In genomic region chr2:152951065-152951849, GRCm38 (mm10) we compare ENCODE assay signal across 8 mouse cellular contexts. TPM values are rescaled to one million over a fixed set of nuclear protein-coding genes. Genes with fewer than 3 reads are reported as not detected.
DNase-seq lines count a peak whose midpoint lies in the region; ATAC-seq and TF ChIP-seq lines count a peak whose summit lies in the region.

TSS of gene Dusp15 (minus strand) at chr2:152951698.

- TF ChIP-seq EP300 in lung, postnatal 0 days (IDR thresholded peaks at IDR 0.05) = no peak

- peak within 1 kb of the TSS; percentile 45 for H3K4me3 ChIP-seq in lung, postnatal 0 days (ENCODE audit: low read depth, low read length)
- no peak within 1 kb of the TSS for H3K4me3 ChIP-seq in lung, adult 2 months (replicated peaks; ENCODE audit: extremely low read depth, low read depth, low read length)
- peak within 1 kb of the TSS; percentile 77 for H3K4me3 ChIP-seq in midbrain, embryonic 16.5 days (ENCODE audit: low read depth, low read length)

- H3K4me2 ChIP-seq in lung, postnatal 0 days (replicated peaks; ENCODE audit: low read depth, low read length) = peak within 1 kb of the TSS; percentile 93
- H3K4me2 ChIP-seq in midbrain, embryonic 16.5 days (ENCODE audit: low read length) = peak within 1 kb of the TSS; percentile 70

- whole genome bisulfite sequencing in lung, postnatal 0 days = under 1% methylated on average over 36 of the region's 54 CpGs
- 1% methylated on average over 52 of the region's 54 CpGs for WGBS in lung, adult 2 months
- WGBS in midbrain, embryonic 16.5 days = under 1% methylated on average over 40 of the region's 54 CpGs

- peaks cover 19% of the 10 kb centered on the region for H3K27me3 ChIP-seq in lung, postnatal 0 days (replicated peaks; ENCODE audit: insufficient read depth, low read length)
- no peaks in the 10 kb centered on the region for H3K27me3 ChIP-seq in midbrain, embryonic 16.5 days (ENCODE audit: control insufficient read depth, insufficient read depth, low read depth, low read length)

- H3K36me3 ChIP-seq in lung, postnatal 0 days (ENCODE audit: insufficient read depth, low read length) = no peaks in the 10 kb centered on the region
- H3K36me3 ChIP-seq in midbrain, embryonic 16.5 days (ENCODE audit: control insufficient read depth, insufficient read depth, low read length) = no peaks in the 10 kb centered on the region

- intact Hi-C loops in heart, postnatal 14 days (cut with DNase I) = no loop called here

- TF ChIP-seq POLR2A in lung, adult 2 months (IDR thresholded peaks at IDR 0.05; ENCODE audit: borderline replicate concordance, extremely low read depth, low read depth, low read length) = no peak

- H3K9me3 ChIP-seq in lung, postnatal 0 days (ENCODE audit: low read length) = no peaks in the 10 kb centered on the region
- no peaks in the 10 kb centered on the region for H3K9me3 ChIP-seq in midbrain, embryonic 16.5 days (replicated peaks; ENCODE audit: control insufficient read depth, low read length, poor library complexity, severe bottlenecking)

- peaks cover 5% of the 10 kb centered on the region; the same call in 1 of the 2 replicates for H3K4me1 ChIP-seq in lung, postnatal 0 days (ENCODE audit: insufficient read depth, low read depth, low read length)
- no peaks in the 10 kb centered on the region for H3K4me1 ChIP-seq in lung, adult 2 months (ENCODE audit: control insufficient read depth, insufficient read depth, low read length)
- peaks cover 11% of the 10 kb centered on the region for H3K4me1 ChIP-seq in midbrain, embryonic 16.5 days (ENCODE audit: control insufficient read depth, insufficient read depth, low read length)

- peak; percentile 49 for ATAC-seq in lung, postnatal 0 days
- ATAC-seq in midbrain, embryonic 16.5 days = peak; percentile 87
- ATAC-seq in inflammation-experienced regulatory T-cells, adult 6 months = no peak

- no peak for DNase-seq in lung, postnatal 0 days (ENCODE audit: low spot score)
- no peak for DNase-seq in lung, adult 2 months
- peak; percentile 69 for DNase-seq in embryo, embryonic 11 days
- peak; percentile 25 to 33 for DNase-seq in heart, postnatal 14 days
- DNase-seq in left cerebral cortex, adult 11 months (ENCODE audit: low spot score) = peak; percentile 52
- peak; percentile 53 for DNase-seq in thymus, postnatal 0 days (ENCODE audit: low spot score)

- H3K9ac ChIP-seq in lung, postnatal 0 days (replicated peaks; ENCODE audit: low read depth) = 0 out of 2 replicates have a peak within 1 kb of the TSS, but pooled peaks have one; percentile 19
- H3K9ac ChIP-seq in midbrain, embryonic 16.5 days (ENCODE audit: low read depth, low read length) = peak within 1 kb of the TSS; percentile 90

- H3K27ac ChIP-seq in lung, postnatal 0 days (ENCODE audit: low read length) = no peak within 1 kb of the TSS
- H3K27ac ChIP-seq in midbrain, embryonic 16.5 days (ENCODE audit: low read length) = peak within 1 kb of the TSS; percentile 88

- TF ChIP-seq CTCF in lung, postnatal 0 days (IDR thresholded peaks at IDR 0.05) = no peak; the same call in 1 of the 2 replicates
- no peak for TF ChIP-seq CTCF in lung, adult 2 months (IDR thresholded peaks at IDR 0.05; ENCODE audit: insufficient read depth, low read length)

RNA-seq across cellular contexts. Expression of gene Dusp15, which starts in this region (rescaled TPM):
- polyA plus RNA-seq in lung, postnatal 0 days (2015; fragmentation: Nextera tagmentation; extraction: Ambion mirVana) = not detected in 2 replicates
- polyA plus RNA-seq in lung, adult 2 months (2012; rRNA removed) = 0.37 and 0.60 TPM in 2 replicates
- under 1 TPM in 1 of 2 experiments, not detected in 1; 0.22 TPM for total RNA-seq in heart, postnatal 14 days (2021)
- polyA plus RNA-seq in midbrain, embryonic 16.5 days (2015; fragmentation: Nextera tagmentation; extraction: Ambion mirVana) = 10.6 and 13.7 TPM in 2 replicates
- polyA plus RNA-seq in thymus, postnatal 0 days (2015; fragmentation: Nextera tagmentation; extraction: Ambion mirVana) = 1.0 and 1.2 TPM in 2 replicates
- polyA plus RNA-seq in inflammation-experienced regulatory T-cells, adult 6 months (2017; shearing (Covaris generic)) = not detected

Comparison
In these comparisons a context has a peak if more than half of its experiments do, and no peak if none do; other contexts are left out.
1. Peak in ATAC-seq, H3K4me3 ChIP-seq, H3K9ac ChIP-seq and H3K4me2 ChIP-seq in lung, postnatal 0 days; RNA of the gene not detected or under 1 TPM.
2. Peak in DNase-seq in heart, postnatal 14 days; RNA of the gene not detected or under 1 TPM.
3. DNase-seq: peak in embryo, embryonic 11 days (single experiment), left cerebral cortex, adult 11 months (single experiment) and thymus, postnatal 0 days (single experiment); none in lung, postnatal 0 days (single experiment) and lung, adult 2 months (single experiment).